Mouse (Mus musculus): ENCODE data around the gene Olfr1425. TPM values are rescaled to one million over a fixed set of nuclear protein-coding genes. Genes with fewer than 3 reads are reported as not detected.

The Olfr1425 gene
- not detected in 2 replicates for polyA plus RNA-seq (2012; rRNA removed)

GRCm38 (mm10) chr19:12077631-12078030, at the start of gene Olfr1425:
Gene Olfr1425 (minus strand): TSS chr19:12077731.

GRCm38 (mm10) chr19:12123103-12123502, 45.6 kb upstream of the Olfr1425 start, which contains the start of gene Olfr76:
Gene Olfr76 (minus strand): TSS chr19:12123203.

GRCm38 (mm10) chr19:12115797-12116196, 38.3 kb upstream of the Olfr1425 start, which contains the start of gene Olfr1428:
Gene Olfr1428 (minus strand): TSS chr19:12115897.

GRCm38 (mm10) chr19:12103234-12103633, 25.7 kb upstream of the Olfr1425 start, which contains the start of gene Olfr1427:
Gene Olfr1427 (minus strand): TSS chr19:12103334.

GRCm38 (mm10) chr19:12091913-12092312, 14.4 kb upstream of the Olfr1425 start, which contains the start of gene Olfr1426:
Gene Olfr1426 (minus strand): TSS chr19:12092013.

GRCm38 (mm10) chr19:12062582-12062981, 14.9 kb downstream of the Olfr1425 start, which contains the start of gene Olfr1424:
Gene Olfr1424 (minus strand): TSS chr19:12062682.

GRCm38 (mm10) chr19:12041217-12041616, 36.3 kb downstream of the Olfr1425 start, which contains the start of gene Olfr1423:
Gene Olfr1423 (minus strand): TSS chr19:12041317.

Other genes starting within 250 kb of the Olfr1425 start
- not detected in 2 replicates for gene Olfr1417, start 238.5 kb downstream of the Olfr1425 start, polyA plus RNA-seq (2012; rRNA removed)
- not detected in 2 replicates for gene Olfr1418, start 216.7 kb downstream of the Olfr1425 start, polyA plus RNA-seq (2012; rRNA removed)
- 0.06 TPM in 1 of 2 replicates, not detected in the other for gene Olfr1419, start 202.6 kb downstream of the Olfr1425 start, polyA plus RNA-seq (2012; rRNA removed)
- gene Olfr1420, start 191.2 kb downstream of the Olfr1425 start, polyA plus RNA-seq (2012; rRNA removed) = not detected in 2 replicates
- 31.4 and 33.7 TPM in 2 replicates for gene Patl1, start 165.3 kb downstream of the Olfr1425 start, polyA plus RNA-seq (2012; rRNA removed)
- gene Osbp, start 111.8 kb downstream of the Olfr1425 start, polyA plus RNA-seq (2012; rRNA removed) = 34.8 and 35.5 TPM in 2 replicates
- not detected in 2 replicates for gene Olfr1423, start 36.4 kb downstream of the Olfr1425 start, polyA plus RNA-seq (2012; rRNA removed)
- not detected in 2 replicates for gene Olfr1424, start 15.0 kb downstream of the Olfr1425 start, polyA plus RNA-seq (2012; rRNA removed)
- gene Olfr1426, start 14.3 kb upstream of the Olfr1425 start, polyA plus RNA-seq (2012; rRNA removed) = not detected in 2 replicates
- gene Olfr1427, start 25.6 kb upstream of the Olfr1425 start, polyA plus RNA-seq (2012; rRNA removed) = not detected in 2 replicates
- not detected in 2 replicates for gene Olfr1428, start 38.2 kb upstream of the Olfr1425 start, polyA plus RNA-seq (2012; rRNA removed)
- gene Olfr76, start 45.5 kb upstream of the Olfr1425 start, polyA plus RNA-seq (2012; rRNA removed) = not detected in 2 replicates
- gene Olfr1555-ps1, start 92.4 kb upstream of the Olfr1425 start, polyA plus RNA-seq (2012; rRNA removed) = not detected in 2 replicates
- not detected in 2 replicates for gene Olfr1431, start 122.9 kb upstream of the Olfr1425 start, polyA plus RNA-seq (2012; rRNA removed)
- gene Olfr1432, start 154.9 kb upstream of the Olfr1425 start, polyA plus RNA-seq (2012; rRNA removed) = not detected in 2 replicates
- gene Olfr262, start 163.9 kb upstream of the Olfr1425 start, polyA plus RNA-seq (2012; rRNA removed) = not detected in 2 replicates
- gene Olfr235, start 183.3 kb upstream of the Olfr1425 start, polyA plus RNA-seq (2012; rRNA removed) = not detected in 2 replicates
- gene Olfr1434, start 202.1 kb upstream of the Olfr1425 start, polyA plus RNA-seq (2012; rRNA removed) = not detected in 2 replicates
- not detected in 2 replicates for gene Olfr1436, start 221.4 kb upstream of the Olfr1425 start, polyA plus RNA-seq (2012; rRNA removed)
- gene Olfr1437, start 247.4 kb upstream of the Olfr1425 start, polyA plus RNA-seq (2012; rRNA removed) = not detected in 2 replicates

Measured in central nervous system, embryonic 14 days (tissue).